Mouse (Mus musculus) neural tube, embryonic 11.5 days (tissue): ENCODE measurements around the gene Lancl1. TPM values are rescaled to one million over a fixed set of nuclear protein-coding genes. Genes with fewer than 3 reads are reported as not detected.
A peak's percentile ranks its signal among the peaks of the same experiment; 100 is the strongest.

ENCODE experiments used
- ATAC-seq: fragments of 200-750 bp; cut with Nextera tagmentation; 2 replicates; pipeline ENCODE4 v1.8.0; 2017; ENCODE audit warnings: moderate number of reproducible peaks, mild to moderate bottlenecking, moderate TSS enrichment, moderate library complexity; ENCODE audit not compliant: insufficient read depth, low FRiP score, low TSS enrichment
- DNase-seq: peaks from one replicate; pipeline ENCODE4 v3.0.0-alpha.2; 2015; ENCODE audit warnings: low spot score
- H3K27ac ChIP-seq: fragments of 300-500 bp; sonication (generic); 2 replicates; pipeline ENCODE4 v1.5.1; 2014; ENCODE audit warnings: low read depth, mild to moderate bottlenecking, low read length
- H3K27me3 ChIP-seq: fragments of 300-500 bp; sonication (generic); 2 replicates; pipeline ENCODE4 v1.6.1; 2014; ENCODE audit warnings: mild to moderate bottlenecking, low read length, mixed read lengths; ENCODE audit not compliant: control insufficient read depth, insufficient read depth
- H3K36me3 ChIP-seq: fragments of 300-500 bp; sonication (generic); 2 replicates; pipeline ENCODE4 v1.6.1; 2014; ENCODE audit warnings: mild to moderate bottlenecking, low read length, moderate library complexity, mixed read lengths; ENCODE audit not compliant: control insufficient read depth, insufficient read depth
- H3K4me1 ChIP-seq: fragments of 300-500 bp; sonication (generic); 2 replicates; pipeline ENCODE4 v1.6.1; 2014; ENCODE audit warnings: low read length, mixed read lengths; ENCODE audit not compliant: control insufficient read depth, insufficient read depth
- H3K4me2 ChIP-seq: fragments of 300-500 bp; sonication (generic); 2 replicates; pipeline ENCODE4 v1.6.1; 2014; ENCODE audit warnings: low read depth, mild to moderate bottlenecking, moderate library complexity
- H3K4me3 ChIP-seq: fragments of 300-500 bp; sonication (generic); 2 replicates; pipeline ENCODE4 v1.5.1; 2014; ENCODE audit warnings: low read depth, low read length
- H3K9ac ChIP-seq: fragments of 300-500 bp; sonication (generic); 2 replicates; pipeline ENCODE4 v1.6.1; 2014; ENCODE audit warnings: mild to moderate bottlenecking, low read length
- H3K9me3 ChIP-seq: fragments of 300-500 bp; sonication (generic); 2 replicates; pipeline ENCODE4 v1.6.1; 2016; ENCODE audit warnings: low read length; ENCODE audit not compliant: control insufficient read depth
- whole genome bisulfite sequencing: fragments of 180-500 bp; shearing (Covaris S2); extraction: QIAGEN DNeasy Blood & Tissue Kit; methylation state at CpG from one replicate; pipeline ENCODE4 v1.1.7; 2014; 5-methylcytosine and 5-hydroxymethylcytosine counted together
- polyA plus RNA-seq: library from polyadenylated mRNA; unstranded; fragments of >200 nt; fragmentation: Nextera tagmentation; extraction: Ambion mirVana; gene quantifications from 2 replicates; pipeline ENCODE4 v1.2.1, GENCODE M21; 2014

Lancl1 gene
- polyA plus RNA-seq, 1 experiment from 2014 or later, result 111 TPM

DNA sequence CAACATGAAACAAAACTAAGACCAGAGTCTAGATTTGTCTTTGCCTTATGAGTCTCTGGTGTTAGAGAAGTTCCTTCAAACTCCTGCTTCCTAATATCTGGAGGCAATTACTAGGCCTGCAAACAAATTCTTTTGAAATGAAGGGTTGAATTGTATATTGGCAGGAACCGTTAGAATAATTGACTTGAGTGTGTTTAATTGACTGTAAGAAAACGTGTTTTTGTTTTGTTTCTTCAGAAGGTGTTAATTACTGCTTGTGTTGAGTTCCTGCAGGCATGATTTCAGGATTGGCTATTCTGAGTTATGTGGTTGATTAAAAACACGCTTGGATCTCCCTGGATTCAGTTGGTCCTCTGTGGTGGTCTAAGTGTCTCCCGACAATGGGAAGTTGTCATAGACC is 14.0 kb upstream of the Lancl1 start:
- no peak for DNase-seq
- H3K9me3 ChIP-seq, result no peaks in the 10 kb centered on the region
- no peaks in the 10 kb centered on the region for H3K4me1 ChIP-seq
- H3K36me3 ChIP-seq, result no peaks in the 10 kb centered on the region
- H3K4me2 ChIP-seq, result no peak overlapping the region
- H3K27ac ChIP-seq, result no peak overlapping the region
- H3K4me3 ChIP-seq, result no peak overlapping the region
- no peak overlapping the region for H3K9ac ChIP-seq
- WGBS, result 73% methylated on average over 4 of the region's 4 CpGs
- no peak for ATAC-seq
- no peaks in the 10 kb centered on the region for H3K27me3 ChIP-seq

DNA sequence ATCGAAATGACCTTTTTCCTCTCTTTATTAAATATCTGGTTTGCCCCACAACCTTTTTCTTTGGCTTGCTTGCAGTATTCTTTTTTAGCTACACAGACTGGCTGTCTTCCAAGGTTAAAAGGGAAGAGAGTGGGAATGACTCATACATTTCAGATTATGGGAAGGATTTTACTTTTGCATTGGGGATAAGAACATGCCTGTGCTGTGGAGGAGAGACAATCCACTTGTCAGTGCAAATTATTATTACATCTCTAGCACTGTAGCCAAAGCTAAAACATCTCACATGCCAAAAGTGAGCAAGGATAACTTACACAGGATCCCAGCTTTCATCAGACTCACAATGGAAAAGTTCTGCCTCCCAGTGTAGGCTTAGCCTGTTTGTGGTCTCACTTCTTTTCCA is 10.9 kb upstream of the Lancl1 start:
- no peaks in the 10 kb centered on the region for H3K27me3 ChIP-seq
- H3K27ac ChIP-seq, result no peak overlapping the region
- no peak for DNase-seq
- no peaks in the 10 kb centered on the region for H3K36me3 ChIP-seq
- H3K4me3 ChIP-seq, result no peak overlapping the region
- 74% methylated on average over 1 of the region's 1 CpGs for WGBS
- no peaks in the 10 kb centered on the region for H3K4me1 ChIP-seq
- no peak overlapping the region for H3K4me2 ChIP-seq
- no peak overlapping the region for H3K9ac ChIP-seq
- no peaks in the 10 kb centered on the region for H3K9me3 ChIP-seq
- no peak for ATAC-seq

DNA sequence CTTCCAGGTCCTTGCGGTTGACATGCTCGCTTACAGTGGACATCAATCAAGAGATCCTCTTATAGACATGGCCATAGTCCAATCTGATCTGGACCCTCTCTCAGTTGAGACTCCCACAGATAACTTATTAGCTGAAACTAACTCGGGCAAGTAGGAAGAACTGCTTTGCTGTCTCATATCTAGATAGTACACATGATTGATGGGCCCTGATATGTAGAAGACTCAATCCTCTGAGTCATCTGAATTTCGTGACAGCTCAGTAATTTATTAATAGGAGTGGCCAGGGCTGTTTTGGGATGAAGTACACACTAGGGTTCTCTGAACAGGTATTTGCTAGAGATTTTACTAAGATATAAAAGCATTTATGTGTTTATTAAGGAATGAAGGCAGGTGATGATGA is 10.0 kb upstream of the Lancl1 start:
- no peak overlapping the region for H3K4me3 ChIP-seq
- H3K9ac ChIP-seq, result no peak overlapping the region
- no peak for ATAC-seq
- no peaks in the 10 kb centered on the region for H3K36me3 ChIP-seq
- no peaks in the 10 kb centered on the region for H3K9me3 ChIP-seq
- H3K4me1 ChIP-seq, result no peaks in the 10 kb centered on the region
- no peak overlapping the region for H3K27ac ChIP-seq
- DNase-seq, result no peak
- H3K4me2 ChIP-seq, result no peak overlapping the region
- no peaks in the 10 kb centered on the region for H3K27me3 ChIP-seq
- WGBS, result 81% methylated on average over 4 of the region's 4 CpGs

DNA sequence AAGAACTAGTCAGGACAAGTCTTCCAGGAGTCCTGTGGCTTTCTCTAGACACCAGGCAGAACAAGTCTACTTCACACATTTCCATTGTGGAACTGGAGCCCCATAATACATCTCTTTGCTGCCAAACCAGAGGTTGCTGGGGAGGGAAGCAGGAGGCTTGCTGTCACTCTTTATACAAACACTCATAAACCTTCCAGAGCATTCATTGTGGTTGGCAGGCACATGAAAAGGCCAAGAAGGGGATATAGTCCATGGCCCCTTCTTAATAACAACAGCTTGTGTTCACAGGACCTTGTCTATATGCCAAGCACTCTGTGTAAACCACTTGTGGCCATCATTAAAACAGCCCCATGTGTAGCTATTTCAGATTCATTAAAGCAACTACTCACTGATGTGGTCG is 6.4 kb upstream of the Lancl1 start:
- H3K27me3 ChIP-seq, result no peaks in the 10 kb centered on the region
- 74% methylated on average over 1 of the region's 1 CpGs for WGBS
- no peak overlapping the region for H3K27ac ChIP-seq
- no peak overlapping the region for H3K4me3 ChIP-seq
- H3K9ac ChIP-seq, result no peak overlapping the region
- DNase-seq (no peak), ATAC-seq (no peak)
- H3K9me3 ChIP-seq, result no peaks in the 10 kb centered on the region
- no peaks in the 10 kb centered on the region for H3K4me1 ChIP-seq
- no peaks in the 10 kb centered on the region for H3K36me3 ChIP-seq
- no peak overlapping the region for H3K4me2 ChIP-seq

DNA sequence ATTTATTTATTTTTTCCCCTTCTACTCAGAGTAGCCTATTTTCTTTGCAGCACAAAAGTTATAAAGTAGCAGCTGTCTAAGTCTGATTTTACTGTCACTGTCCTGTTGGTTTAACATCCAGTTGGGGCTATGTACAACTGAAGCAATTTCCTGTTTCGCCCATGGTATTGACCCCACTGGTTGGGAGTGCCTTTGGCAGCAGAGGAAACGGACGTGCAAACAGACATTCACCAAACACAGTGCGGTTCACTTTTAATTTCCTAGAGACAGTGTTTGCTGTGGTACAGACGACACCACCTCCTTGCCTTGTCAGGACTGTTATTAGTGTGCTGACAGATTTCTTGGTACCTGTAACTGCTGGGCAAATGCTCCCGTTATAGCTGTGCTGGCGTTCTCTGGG is 3.9 kb upstream of the Lancl1 start:
- H3K4me2 ChIP-seq, result no peak overlapping the region
- no peak overlapping the region for H3K27ac ChIP-seq
- no peaks in the 10 kb centered on the region for H3K36me3 ChIP-seq
- WGBS, result 82% methylated on average over 7 of the region's 7 CpGs
- H3K4me3 ChIP-seq, result no peak overlapping the region
- no peaks in the 10 kb centered on the region for H3K27me3 ChIP-seq
- peaks cover 6% of the 10 kb centered on the region; the same call in 1 of the 2 replicates for H3K4me1 ChIP-seq
- ATAC-seq, result no peak
- H3K9ac ChIP-seq, result no peak overlapping the region
- no peaks in the 10 kb centered on the region for H3K9me3 ChIP-seq
- no peak for DNase-seq

DNA sequence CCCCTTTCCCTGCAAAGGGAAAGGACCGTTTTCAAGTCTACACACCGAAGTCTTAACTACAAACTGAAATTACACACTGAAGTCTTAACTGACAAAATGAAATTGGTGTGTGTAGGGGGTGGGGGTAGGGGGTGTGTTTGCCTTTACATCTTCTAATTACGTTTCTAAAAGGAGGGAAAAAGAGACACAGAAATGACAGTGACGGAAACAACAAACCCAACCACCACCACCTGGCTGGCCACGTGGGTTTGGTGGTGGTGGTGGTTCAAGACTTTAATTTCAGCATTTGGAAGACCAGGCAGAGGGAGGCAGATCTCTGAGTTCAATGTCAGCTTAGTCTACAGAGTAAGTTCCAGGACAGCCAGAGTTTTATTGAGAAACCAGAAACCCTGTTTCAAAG is 411 bp upstream of the Lancl1 start:
- Histone ChIP-seq H3K36me3 (no peaks in the 10 kb centered on the region), H3K4me2 (peak overlapping the region; percentile 46), H3K4me3 (peak overlapping the region; percentile 84), H3K9me3 (no peaks in the 10 kb centered on the region), H3K27me3 (no peaks in the 10 kb centered on the region), H3K4me1 (peaks cover 6% of the 10 kb centered on the region; the same call in 1 of the 2 replicates), H3K27ac (no peak overlapping the region), H3K9ac (peak overlapping the region; percentile 59)
- no peak for DNase-seq
- peak; percentile 13; the same call in 1 of the 2 replicates for ATAC-seq
- 1% methylated on average over 5 of the region's 5 CpGs for WGBS

DNA sequence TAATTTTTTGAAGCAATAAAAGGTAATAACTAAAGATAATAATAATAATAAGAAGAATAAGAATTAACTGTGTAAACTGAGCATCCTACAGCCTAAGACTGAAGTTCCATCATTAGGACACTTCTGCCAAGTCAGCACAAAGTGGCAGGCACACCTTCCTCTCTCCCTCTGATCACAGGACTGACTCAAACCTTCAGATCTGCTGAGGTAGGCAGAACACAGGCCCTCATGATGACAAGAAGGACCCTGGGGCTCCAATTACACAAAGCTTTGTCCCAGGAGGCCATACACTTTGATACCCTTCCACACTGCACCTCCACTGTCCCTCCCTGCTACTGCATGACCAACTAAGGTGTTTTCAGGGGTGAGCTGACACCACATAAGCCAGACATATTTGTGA is 1.5 kb downstream of the Lancl1 start:
- no peak overlapping the region for H3K4me2 ChIP-seq
- H3K36me3 ChIP-seq, result no peaks in the 10 kb centered on the region; the same call in 1 of the 2 replicates
- H3K27ac ChIP-seq, result no peak overlapping the region
- peaks cover 6% of the 10 kb centered on the region; the same call in 1 of the 2 replicates for H3K4me1 ChIP-seq
- ATAC-seq (no peak), DNase-seq (no peak)
- H3K27me3 ChIP-seq, result no peaks in the 10 kb centered on the region
- H3K9me3 ChIP-seq, result no peaks in the 10 kb centered on the region
- H3K4me3 ChIP-seq, result no peak overlapping the region
- no peak overlapping the region for H3K9ac ChIP-seq

DNA sequence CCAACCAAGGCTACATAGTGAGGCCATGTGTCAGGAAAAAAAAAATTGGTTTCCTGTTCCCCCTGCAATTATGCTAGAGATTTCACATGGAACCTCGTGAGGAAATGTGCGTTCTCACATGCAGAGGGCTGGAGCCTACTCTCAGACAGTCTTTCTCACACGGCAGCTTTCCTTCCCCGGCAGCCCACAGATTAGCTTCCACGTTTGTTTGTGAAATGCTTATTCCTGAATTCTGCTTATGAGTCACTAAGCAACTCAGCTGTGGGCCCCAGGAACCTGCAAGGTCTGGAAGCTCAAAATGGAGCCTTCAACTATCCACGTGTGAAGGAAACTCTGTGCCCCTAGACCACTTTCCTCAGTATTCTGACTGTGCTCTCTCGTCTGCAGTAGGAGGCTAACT is 5.4 kb downstream of the Lancl1 start:
- no peak for ATAC-seq
- no peaks in the 10 kb centered on the region for H3K9me3 ChIP-seq
- no peak overlapping the region for H3K4me2 ChIP-seq
- no peak for DNase-seq
- no peak overlapping the region for H3K27ac ChIP-seq
- no peaks in the 10 kb centered on the region; the same call in none of the 2 replicates for H3K36me3 ChIP-seq
- H3K9ac ChIP-seq, result no peak overlapping the region
- H3K27me3 ChIP-seq, result no peaks in the 10 kb centered on the region
- no peak overlapping the region for H3K4me3 ChIP-seq
- H3K4me1 ChIP-seq, result peaks cover 6% of the 10 kb centered on the region; the same call in 1 of the 2 replicates
- 91% methylated on average over 7 of the region's 7 CpGs for WGBS

DNA sequence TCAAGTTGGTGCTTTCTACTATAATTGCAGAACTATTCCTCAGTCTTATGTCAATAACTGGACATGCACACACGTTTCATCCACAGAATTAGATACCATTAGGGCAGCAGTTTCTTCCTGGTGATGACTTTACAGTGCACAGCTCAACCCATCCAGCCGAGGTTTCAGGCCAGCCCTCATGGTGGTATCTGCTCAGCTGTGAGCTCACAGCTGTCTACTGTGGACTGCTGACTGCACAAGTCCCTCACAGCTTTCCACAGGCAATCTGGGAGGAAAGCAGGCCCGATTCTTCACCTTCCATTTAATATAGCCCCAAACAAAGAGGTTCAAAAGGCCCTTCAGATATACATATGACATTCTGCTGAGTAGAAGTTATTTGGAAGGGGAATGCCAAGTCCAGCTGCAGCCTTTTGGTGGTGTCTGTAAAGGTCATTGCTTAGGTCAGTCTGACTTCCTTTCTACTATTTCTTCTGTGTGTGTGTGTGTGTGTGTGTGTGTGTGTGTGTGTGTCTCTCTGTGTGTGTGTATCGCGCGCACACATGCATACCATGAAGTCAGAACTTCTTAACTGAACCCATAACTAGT is 11.7 kb downstream of the Lancl1 start:
- ATAC-seq, result no peak
- Histone ChIP-seq H3K9me3 (no peaks in the 10 kb centered on the region), H3K27ac (no peak overlapping the region), H3K4me3 (no peak overlapping the region), H3K4me1 (no peaks in the 10 kb centered on the region), H3K27me3 (no peaks in the 10 kb centered on the region), H3K9ac (no peak overlapping the region), H3K36me3 (peaks cover 2% of the 10 kb centered on the region; the same call in 1 of the 2 replicates), H3K4me2 (no peak overlapping the region)
- DNase-seq, result no peak
- WGBS, result 90% methylated on average over 6 of the region's 6 CpGs
